Comparison of ENCODE assay signal across 8 mouse cellular contexts in genomic region chr17:24307500-24307899, GRCm38 (mm10). TPM values are rescaled to one million over a fixed set of nuclear protein-coding genes. Genes with fewer than 3 reads are reported as not detected.
DNase-seq lines count a peak whose midpoint lies in the region; ATAC-seq and TF ChIP-seq lines count a peak whose summit lies in the region.

No protein-coding gene starts in this region.

- TF ChIP-seq EP300 in liver, postnatal 0 days (IDR thresholded peaks at IDR 0.05; ENCODE audit: low read depth): no peak

- ATAC-seq in embryonic facial prominence, embryonic 14.5 days (ENCODE audit: low read depth): no peak
- no peak for ATAC-seq in liver, postnatal 0 days
- ATAC-seq in inflammation-experienced regulatory T-cells, adult 6 months: no peak

- H3K4me1 ChIP-seq in ES-E14 (ENCODE audit: control insufficient read depth in 2 of 2, insufficient read depth in 2 of 2, low read length in 2 of 2, poor library complexity in 1 of 2): no peaks in the 10 kb centered on the region
- H3K4me1 ChIP-seq in embryonic facial prominence, embryonic 14.5 days (ENCODE audit: control insufficient read depth, insufficient read depth, low read length): no peaks in the 10 kb centered on the region
- no peaks in the 10 kb centered on the region for H3K4me1 ChIP-seq in liver, postnatal 0 days (ENCODE audit: insufficient read depth)

- DNase-seq in layer of hippocampus, adult 2 months (ENCODE audit: low spot score in 2 of 2): peak; percentile 9 to 32
- DNase-seq in layer of hippocampus, adult 9-10 months (ENCODE audit: low spot score): no peak
- peak; percentile 9 for DNase-seq in ES-E14 (ENCODE audit: low read depth, low spot score)
- peak; percentile 13 for DNase-seq in adrenal gland, adult 8-10 months
- peak; percentile 7 for DNase-seq in embryonic facial prominence, embryonic 14.5 days (ENCODE audit: low spot score)
- DNase-seq in liver, postnatal 0 days: peak; percentile 53
- peak; percentile 45 for DNase-seq in thymus, postnatal 0 days (ENCODE audit: low spot score)

- H3K36me3 ChIP-seq in ES-E14 (ENCODE audit: control insufficient read depth, insufficient read depth, low read length, poor library complexity, severe bottlenecking): no peaks in the 10 kb centered on the region
- no peaks in the 10 kb centered on the region for H3K36me3 ChIP-seq in embryonic facial prominence, embryonic 14.5 days (ENCODE audit: control insufficient read depth, insufficient read depth, low read length)
- H3K36me3 ChIP-seq in liver, postnatal 0 days (replicated peaks; ENCODE audit: insufficient read depth, low read length): no peaks in the 10 kb centered on the region

- no peak overlapping the region for H3K27ac ChIP-seq in layer of hippocampus, adult 2 months
- no peak overlapping the region for H3K27ac ChIP-seq in ES-E14 (ENCODE audit: insufficient read depth, low read depth, low read length, poor library complexity, severe bottlenecking)
- H3K27ac ChIP-seq in embryonic facial prominence, embryonic 14.5 days (replicated peaks; ENCODE audit: low read depth, low read length): no peak overlapping the region
- H3K27ac ChIP-seq in liver, postnatal 0 days (ENCODE audit: low read depth): no peak overlapping the region

- no peaks in the 10 kb centered on the region for H3K27me3 ChIP-seq in embryonic facial prominence, embryonic 14.5 days (replicated peaks; ENCODE audit: control insufficient read depth, insufficient read depth, low read length)
- no peaks in the 10 kb centered on the region for H3K27me3 ChIP-seq in liver, postnatal 0 days (ENCODE audit: insufficient read depth, low read length)

- no peak overlapping the region for H3K4me3 ChIP-seq in layer of hippocampus, adult 2 months
- H3K4me3 ChIP-seq in ES-E14 (ENCODE audit: insufficient read depth in 1 of 2, low read depth in 1 of 2, low read length in 2 of 2, poor library complexity in 1 of 2, severe bottlenecking in 1 of 2): no peak overlapping the region
- H3K4me3 ChIP-seq in embryonic facial prominence, embryonic 14.5 days (ENCODE audit: low read depth, low read length): no peak overlapping the region
- no peak overlapping the region for H3K4me3 ChIP-seq in liver, postnatal 0 days (ENCODE audit: low read depth, low read length)

- no peaks in the 10 kb centered on the region for H3K9me3 ChIP-seq in ES-E14 (ENCODE audit: control insufficient read depth, insufficient read depth, low read depth, low read length)
- no peaks in the 10 kb centered on the region for H3K9me3 ChIP-seq in embryonic facial prominence, embryonic 14.5 days (ENCODE audit: control insufficient read depth, low read length)
- H3K9me3 ChIP-seq in liver, postnatal 0 days (ENCODE audit: low read length): no peaks in the 10 kb centered on the region

- WGBS in embryonic facial prominence, embryonic 14.5 days: 55% methylated on average over 4 of the region's 4 CpGs
- 26% methylated on average over 4 of the region's 4 CpGs for WGBS in liver, postnatal 0 days (ENCODE audit: insufficient replicate concordance)

- H3K4me2 ChIP-seq in embryonic facial prominence, embryonic 14.5 days (ENCODE audit: low read depth, low read length): no peak overlapping the region
- H3K4me2 ChIP-seq in liver, postnatal 0 days (ENCODE audit: low read depth, low read length): no peak overlapping the region

- TF ChIP-seq CTCF in layer of hippocampus, adult 2 months (conservative IDR thresholded peaks at IDR 0.05): peak; percentile 80
- TF ChIP-seq CTCF in liver, postnatal 0 days (IDR thresholded peaks at IDR 0.05; ENCODE audit: low read depth): peak; percentile 79

- no peak overlapping the region for H3K9ac ChIP-seq in ES-E14 (ENCODE audit: insufficient read depth, low read depth, low read length, poor library complexity, severe bottlenecking)
- H3K9ac ChIP-seq in embryonic facial prominence, embryonic 14.5 days (ENCODE audit: low read depth, low read length): no peak overlapping the region
- no peak overlapping the region for H3K9ac ChIP-seq in liver, postnatal 0 days (replicated peaks)

- in situ Hi-C loops in ES-E14 (cut with MboI; ENCODE audit: low sequenced_read_pairs in 2 of 2, unreplicated experiment in 2 of 2): no loop called here

TF ChIP-seq in ES-E14, 5 proteins besides CTCF, POLR2A, EP300 and RAD21:
- no peak for TF ChIP-seq HCFC1 (IDR thresholded peaks at IDR 0.05; ENCODE audit: borderline replicate concordance, insufficient read depth, low read length)

RNA-seq across cellular contexts. Expression of gene Abca17, which starts 43.4 kb away (rescaled TPM):
- total RNA-seq in layer of hippocampus, adult 2 months (2021): 1 to 10 TPM in 1 of 2 experiments, under 1 TPM in 1; 0.69 to 1.2 TPM
- total RNA-seq in ES-E14 (2012; rRNA removed): not detected in 2 replicates
- under 1 TPM in 3 of 4 experiments, not detected in 1; 0.09 to 0.12 (median 0.11) TPM for total RNA-seq in adrenal gland, adult 8-10 months (2022)
- polyA plus RNA-seq in embryonic facial prominence, embryonic 14.5 days (2014; fragmentation: Nextera tagmentation; extraction: Ambion mirVana): not detected in 2 replicates
- not detected in 2 replicates for polyA plus RNA-seq in liver, postnatal 0 days (2015; fragmentation: Nextera tagmentation; extraction: Ambion mirVana)
- polyA plus RNA-seq in thymus, postnatal 0 days (2015; fragmentation: Nextera tagmentation; extraction: Ambion mirVana): not detected in 2 replicates
- polyA plus RNA-seq in inflammation-experienced regulatory T-cells, adult 6 months (2017; shearing (Covaris generic)): not detected

RNA-seq across cellular contexts. Expression of gene Abca3, which starts 44.2 kb away (rescaled TPM):
- 10 to 100 TPM; 64.6 to 66.9 TPM for total RNA-seq in layer of hippocampus, adult 2 months (2021)
- 10.8 and 11.5 TPM in 2 replicates for total RNA-seq in ES-E14 (2012; rRNA removed)
- 10 to 100 TPM; 28.4 to 43.3 (median 35.8) TPM for total RNA-seq in adrenal gland, adult 8-10 months (2022)
- polyA plus RNA-seq in embryonic facial prominence, embryonic 14.5 days (2014; fragmentation: Nextera tagmentation; extraction: Ambion mirVana): 10.1 TPM in 2 replicates
- polyA plus RNA-seq in liver, postnatal 0 days (2015; fragmentation: Nextera tagmentation; extraction: Ambion mirVana): 6.4 and 7.1 TPM in 2 replicates
- polyA plus RNA-seq in thymus, postnatal 0 days (2015; fragmentation: Nextera tagmentation; extraction: Ambion mirVana): 5.6 and 8.1 TPM in 2 replicates
- 10 to 100 TPM; 17.8 to 31.2 (median 26.3) TPM for polyA plus RNA-seq in inflammation-experienced regulatory T-cells, adult 6 months (2017; shearing (Covaris generic))

RNA-seq across cellular contexts. Expression of gene Ccnf, which starts 56.2 kb away (rescaled TPM):
- total RNA-seq in layer of hippocampus, adult 2 months (2021): 1 to 10 TPM; 4.6 to 6.2 TPM
- total RNA-seq in ES-E14 (2012; rRNA removed): 143 and 239 TPM in 2 replicates
- 1 to 10 TPM; 1.9 to 3.6 (median 2.7) TPM for total RNA-seq in adrenal gland, adult 8-10 months (2022)
- polyA plus RNA-seq in embryonic facial prominence, embryonic 14.5 days (2014; fragmentation: Nextera tagmentation; extraction: Ambion mirVana): 42.2 and 48.1 TPM in 2 replicates
- 26.2 and 29.6 TPM in 2 replicates for polyA plus RNA-seq in liver, postnatal 0 days (2015; fragmentation: Nextera tagmentation; extraction: Ambion mirVana)
- 63.0 and 74.3 TPM in 2 replicates for polyA plus RNA-seq in thymus, postnatal 0 days (2015; fragmentation: Nextera tagmentation; extraction: Ambion mirVana)
- polyA plus RNA-seq in inflammation-experienced regulatory T-cells, adult 6 months (2017; shearing (Covaris generic)): 10 to 100 TPM in 1 of 3 experiments, 1 to 10 TPM in 2; 3.4 to 43.6 (median 6.3) TPM
